Mouse (Mus musculus) lung, embryonic 14.5 days (tissue): Measurements from ENCODE around the gene Myrfl. TPM values are rescaled to one million over a fixed set of nuclear protein-coding genes. Genes with fewer than 3 reads are reported as not detected.

Experiments
- ATAC-seq: fragments of 200-750 bp; cut with Nextera tagmentation; 2 replicates; pipeline ENCODE4 v1.8.0; 2017; ENCODE audit warnings: mild to moderate bottlenecking, moderate TSS enrichment, moderate library complexity; ENCODE audit not compliant: insufficient read depth
- DNase-seq: peaks from one replicate; pipeline ENCODE4 v3.0.0-alpha.2; 2015
- H3K27ac ChIP-seq: fragments of 300-500 bp; sonication (generic); 2 replicates; pipeline ENCODE4 v1.5.1; 2014; ENCODE audit warnings: low read depth, mild to moderate bottlenecking, moderate library complexity
- H3K27me3 ChIP-seq: fragments of 300-500 bp; sonication (generic); 2 replicates; pipeline ENCODE4 v1.6.1; 2014; ENCODE audit warnings: low read length, control low read depth; ENCODE audit not compliant: insufficient read depth
- H3K36me3 ChIP-seq: fragments of 300-500 bp; sonication (generic); 2 replicates; pipeline ENCODE4 v1.6.1; 2014; ENCODE audit warnings: control low read depth; ENCODE audit not compliant: insufficient read depth
- H3K4me1 ChIP-seq: fragments of 300-500 bp; sonication (generic); 2 replicates; pipeline ENCODE4 v1.6.1; 2014; ENCODE audit warnings: antibody characterized with exemption, control low read depth; ENCODE audit not compliant: insufficient read depth
- H3K4me2 ChIP-seq: fragments of 300-500 bp; sonication (generic); 2 replicates; pipeline ENCODE4 v1.6.1; 2014; ENCODE audit warnings: mild to moderate bottlenecking
- H3K4me3 ChIP-seq: fragments of 300-500 bp; sonication (generic); 2 replicates; pipeline ENCODE4 v1.5.1; 2014; ENCODE audit warnings: low read depth, low read length
- H3K9ac ChIP-seq: fragments of 300-500 bp; sonication (generic); 2 replicates; pipeline ENCODE4 v1.6.1; 2014
- H3K9me3 ChIP-seq: fragments of 300-500 bp; sonication (generic); 2 replicates; pipeline ENCODE4 v1.6.1; 2016; ENCODE audit warnings: low read depth, low read length, control low read depth
- CTCF ChIP-seq: IDR thresholded peaks from 2 replicates; pipeline ENCODE4 v1.5.1; 2016; ENCODE audit warnings: antibody characterized with exemption, low read depth
- WGBS: fragments of 180-500 bp; shearing (Covaris S2); extraction: QIAGEN DNeasy Blood & Tissue Kit; methylation state at CpG from one replicate; pipeline ENCODE4 v1.1.7; 2014; 5-methylcytosine and 5-hydroxymethylcytosine counted together
- polyA plus RNA-seq: library from polyadenylated mRNA; unstranded; fragments of >200 nt; fragmentation: Nextera tagmentation; extraction: Ambion mirVana; gene quantifications from 2 replicates; pipeline ENCODE4 v1.2.1, GENCODE M21; 2014

Myrfl gene
- 0.09 TPM in 1 of 2 replicates, not detected in the other for polyA plus RNA-seq

- WGBS, result 76% methylated on average over 17 of the region's 17 CpGs
These were observed at the start of gene Myrfl for GRCm38 (mm10) chr10:116896336-116897177. TSS of gene Myrfl (minus strand) at chr10:116896919.

GRCm38 (mm10) chr10:116944940-116945339, 48.2 kb upstream of the Myrfl start:
- Histone ChIP-seq H3K4me3 (no peak overlapping the region), H3K27ac (no peak overlapping the region), H3K9me3 (no peaks in the 10 kb centered on the region), H3K4me2 (no peak overlapping the region), H3K9ac (no peak overlapping the region), H3K36me3 (peaks cover 8% of the 10 kb centered on the region; the same call in 1 of the 2 replicates), H3K27me3 (no peaks in the 10 kb centered on the region), H3K4me1 (no peaks in the 10 kb centered on the region)
- no peak for TF ChIP-seq CTCF
- no peak for ATAC-seq
- WGBS, result 57% methylated on average over 10 of the region's 10 CpGs
- no peak for DNase-seq

More at GRCm38 (mm10) chr10:116896336-116897177, at the start of gene Myrfl:
- no peak for TF ChIP-seq CTCF
- H3K4me1 ChIP-seq, result no peaks in the 10 kb centered on the region
- ATAC-seq, result no peak
- no peak within 1 kb of the TSS for H3K4me2 ChIP-seq
- H3K9ac ChIP-seq, result no peak within 1 kb of the TSS
- H3K9me3 ChIP-seq, result no peaks in the 10 kb centered on the region
- no peak for DNase-seq
- H3K27ac ChIP-seq, result no peak within 1 kb of the TSS
- no peaks in the 10 kb centered on the region for H3K36me3 ChIP-seq
- H3K27me3 ChIP-seq, result no peaks in the 10 kb centered on the region
- no peak within 1 kb of the TSS for H3K4me3 ChIP-seq

DNA sequence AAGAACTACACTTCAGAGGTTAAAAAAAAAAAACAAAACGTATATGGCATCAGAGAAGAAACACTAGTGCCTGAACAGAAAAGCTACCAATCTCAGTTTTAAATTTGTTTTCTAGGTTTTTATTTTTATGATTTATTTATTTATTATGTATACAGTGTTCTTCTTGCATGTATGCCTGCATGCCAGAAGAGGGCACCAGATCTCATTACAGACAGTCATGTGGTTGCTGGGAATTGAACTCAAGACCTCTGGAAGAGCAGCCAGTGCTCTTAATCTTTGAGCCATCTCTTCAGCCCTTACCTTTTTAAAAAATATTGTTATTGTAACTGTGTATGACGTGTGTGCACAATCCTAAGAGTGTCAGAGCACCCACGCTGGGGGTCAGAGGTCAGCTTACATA, 47.4 kb upstream of the Myrfl start:
- no peaks in the 10 kb centered on the region for H3K27me3 ChIP-seq
- 75% methylated on average over 3 of the region's 3 CpGs for WGBS
- H3K36me3 ChIP-seq, result peaks cover 9% of the 10 kb centered on the region; the same call in 1 of the 2 replicates
- DNase-seq (no peak), ATAC-seq (no peak; the same call in 1 of the 2 replicates)
- H3K9me3 ChIP-seq, result no peaks in the 10 kb centered on the region
- TF ChIP-seq CTCF, result peak; percentile 49
- no peaks in the 10 kb centered on the region for H3K4me1 ChIP-seq
- H3K9ac ChIP-seq, result no peak overlapping the region
- H3K27ac ChIP-seq, result no peak overlapping the region
- H3K4me3 ChIP-seq, result no peak overlapping the region
- no peak overlapping the region for H3K4me2 ChIP-seq

GRCm38 (mm10) chr10:116943025-116943424, 46.3 kb upstream of the Myrfl start:
- WGBS, result 88% methylated on average over 6 of the region's 6 CpGs
- no peak overlapping the region for H3K4me2 ChIP-seq
- no peak overlapping the region for H3K9ac ChIP-seq
- H3K36me3 ChIP-seq, result peaks cover 20% of the 10 kb centered on the region; the same call in 1 of the 2 replicates
- ATAC-seq (no peak), DNase-seq (peak; percentile 37)
- no peak overlapping the region for H3K4me3 ChIP-seq
- no peaks in the 10 kb centered on the region for H3K4me1 ChIP-seq
- no peak overlapping the region for H3K27ac ChIP-seq
- H3K27me3 ChIP-seq, result no peaks in the 10 kb centered on the region
- peak; percentile 41 for TF ChIP-seq CTCF
- H3K9me3 ChIP-seq, result no peaks in the 10 kb centered on the region

DNA sequence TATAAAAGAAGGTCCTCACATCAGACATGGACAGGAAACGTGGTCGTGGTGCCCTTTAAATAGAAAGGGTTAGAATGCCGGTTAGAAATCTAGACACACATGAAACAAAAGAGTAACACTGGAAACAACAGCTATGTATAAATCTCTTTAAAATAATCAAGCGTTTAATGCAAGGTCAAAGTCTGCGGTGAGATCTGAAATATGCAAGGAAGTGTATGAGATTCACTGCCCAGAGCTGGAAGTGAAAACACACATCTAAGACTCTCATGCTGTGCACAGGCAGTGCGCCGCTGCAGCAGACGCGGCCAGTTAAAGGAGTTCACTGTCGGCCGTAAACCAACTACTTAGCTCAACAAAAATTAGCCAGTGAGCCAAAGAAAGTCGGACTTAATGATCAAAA, 38.3 kb upstream of the Myrfl start:
- WGBS, result 81% methylated on average over 12 of the region's 12 CpGs
- ATAC-seq (no peak), DNase-seq (no peak)
- no peak for TF ChIP-seq CTCF
- no peak overlapping the region for H3K4me3 ChIP-seq
- no peak overlapping the region for H3K9ac ChIP-seq
- H3K9me3 ChIP-seq, result no peaks in the 10 kb centered on the region
- no peak overlapping the region for H3K27ac ChIP-seq
- no peaks in the 10 kb centered on the region for H3K4me1 ChIP-seq
- no peak overlapping the region for H3K4me2 ChIP-seq
- no peaks in the 10 kb centered on the region for H3K27me3 ChIP-seq
- H3K36me3 ChIP-seq, result peaks cover 55% of the 10 kb centered on the region

- Histone ChIP-seq H3K4me1 (no peaks in the 10 kb centered on the region), H3K9me3 (no peaks in the 10 kb centered on the region), H3K36me3 (peaks cover 51% of the 10 kb centered on the region), H3K4me2 (no peak overlapping the region), H3K27me3 (no peaks in the 10 kb centered on the region), H3K4me3 (no peak overlapping the region), H3K9ac (no peak overlapping the region), H3K27ac (no peak overlapping the region)
- WGBS, result 87% methylated on average over 7 of the region's 7 CpGs
- TF ChIP-seq CTCF, result no peak
- DNase-seq (no peak), ATAC-seq (no peak)
These were observed 37.1 kb upstream of the Myrfl start for GRCm38 (mm10) chr10:116933794-116934193.

- TF ChIP-seq CTCF, result no peak
- Histone ChIP-seq H3K9me3 (no peaks in the 10 kb centered on the region), H3K27me3 (no peaks in the 10 kb centered on the region), H3K4me1 (no peaks in the 10 kb centered on the region), H3K9ac (no peak overlapping the region), H3K36me3 (peaks cover 40% of the 10 kb centered on the region), H3K27ac (no peak overlapping the region), H3K4me3 (no peak overlapping the region), H3K4me2 (no peak overlapping the region)
- ATAC-seq (no peak), DNase-seq (no peak)
- WGBS, result 78% methylated on average over 13 of the region's 13 CpGs
These were observed 35.7 kb upstream of the Myrfl start for GRCm38 (mm10) chr10:116932418-116932817.
